Mouse (Mus musculus) cerebellum, adult (tissue): ENCODE results near the gene Aip.
"Not testable (repeated sequence)": the region's sequence is repeated elsewhere in the genome, so short reads cannot be mapped to it uniquely, and the experiment has no call there.

ENCODE experiments used
- ATAC-seq: cut with Nextera tagmentation; 2 replicates; pipeline ENCODE4 v1.9.2; 2017; ENCODE audit warnings: mild to moderate bottlenecking, moderate library complexity, mixed read lengths; ENCODE audit not compliant: insufficient number of reproducible peaks, low FRiP score, low TSS enrichment

Aip gene

DNA sequence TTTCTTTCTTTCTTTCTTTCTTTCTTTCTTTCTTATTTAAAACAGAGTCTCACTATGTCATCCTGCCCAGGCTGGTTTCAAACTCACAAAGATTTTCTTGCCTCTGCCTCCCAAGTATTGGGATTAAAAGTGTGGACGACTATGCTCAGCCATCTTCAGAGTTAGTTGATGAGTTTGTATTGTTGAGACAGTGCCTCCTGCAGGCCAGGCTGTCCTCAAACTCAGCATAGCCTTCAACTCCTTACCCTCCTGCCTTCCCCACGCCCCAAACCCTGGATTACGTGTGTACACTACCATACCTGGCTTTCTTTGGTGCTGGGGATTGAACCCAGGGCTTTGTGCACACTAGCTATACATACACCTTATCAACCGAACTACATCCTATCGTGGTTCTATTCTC is 10.8 kb upstream of the Aip start:
- no peak for ATAC-seq

DNA sequence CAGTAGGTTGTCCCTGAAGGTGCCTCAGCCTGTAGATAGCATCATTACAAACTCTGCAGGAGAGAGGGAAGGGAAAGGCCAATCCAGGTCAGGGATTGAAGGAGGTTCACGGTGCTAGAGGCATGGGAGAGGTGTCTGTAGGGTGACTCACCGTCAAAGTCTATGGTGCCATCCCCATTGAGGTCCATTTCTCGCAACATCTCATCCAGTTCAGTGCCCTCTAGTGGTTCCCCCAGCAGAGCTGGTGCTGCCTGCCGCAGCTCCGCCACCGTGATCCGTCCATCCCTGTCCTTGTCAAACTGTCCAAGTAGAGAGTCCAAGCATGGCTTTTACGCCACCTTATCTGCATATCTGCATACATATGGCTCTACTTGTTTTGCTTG is 10.3 kb upstream of the Aip start:
- ATAC-seq, result 0 out of 2 replicates have a peak, but pooled peaks have one; percentile 56

DNA sequence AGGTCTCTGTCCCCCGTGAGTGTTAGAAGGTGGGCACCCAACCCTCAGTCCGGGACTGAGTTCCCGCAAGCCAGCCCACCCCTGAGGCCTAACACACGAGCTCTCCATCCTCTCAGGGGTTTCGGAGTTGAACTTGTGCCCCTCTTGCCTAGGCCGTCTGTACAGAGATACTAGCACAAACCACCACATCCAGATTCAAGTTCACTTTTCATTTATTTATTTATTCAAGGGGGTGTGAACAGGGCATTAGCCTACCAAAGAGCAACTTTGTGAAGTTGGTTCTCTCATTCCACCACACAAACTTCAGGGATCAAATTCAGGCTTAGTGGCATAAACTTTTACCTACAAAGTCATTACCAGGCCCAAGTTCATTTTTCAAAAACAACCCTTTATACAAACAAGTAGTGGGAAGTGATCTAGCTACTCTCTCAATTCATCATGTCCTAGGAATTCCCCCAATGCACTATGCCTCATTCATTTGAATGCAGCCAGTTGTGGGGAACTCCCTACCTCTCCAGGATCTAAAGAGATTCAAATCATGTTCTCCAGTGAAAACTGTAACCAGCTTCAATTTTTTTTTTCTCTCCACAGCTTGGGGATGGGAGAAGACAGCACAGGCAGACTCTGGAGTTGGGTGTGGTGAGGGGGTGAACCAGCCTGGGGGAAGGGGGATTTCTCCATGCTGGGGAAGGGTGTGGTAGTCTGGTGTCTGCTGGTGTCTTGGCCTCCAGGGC is 9.7 kb upstream of the Aip start:
- ATAC-seq, result not testable (repeated sequence)

DNA sequence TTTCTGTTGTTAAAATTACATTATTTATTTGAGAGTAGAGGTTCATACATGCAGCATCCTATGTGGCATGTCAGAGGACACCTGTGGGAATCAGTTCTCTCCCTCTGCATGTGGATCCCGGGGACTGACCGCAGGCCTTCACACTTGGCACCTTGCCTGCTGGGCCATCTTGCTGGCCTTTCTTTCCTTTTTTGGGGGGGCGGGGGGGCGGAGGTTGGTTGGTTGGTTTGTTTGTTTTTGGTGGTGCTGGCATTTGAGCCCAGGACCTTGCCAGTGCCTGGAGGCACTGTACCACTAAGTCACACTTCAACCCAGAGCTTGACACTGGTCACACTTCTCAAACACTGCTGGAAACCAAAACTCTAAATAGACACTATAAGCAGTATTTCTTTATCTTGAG is 8.7 kb upstream of the Aip start:
- ATAC-seq, result no peak

DNA sequence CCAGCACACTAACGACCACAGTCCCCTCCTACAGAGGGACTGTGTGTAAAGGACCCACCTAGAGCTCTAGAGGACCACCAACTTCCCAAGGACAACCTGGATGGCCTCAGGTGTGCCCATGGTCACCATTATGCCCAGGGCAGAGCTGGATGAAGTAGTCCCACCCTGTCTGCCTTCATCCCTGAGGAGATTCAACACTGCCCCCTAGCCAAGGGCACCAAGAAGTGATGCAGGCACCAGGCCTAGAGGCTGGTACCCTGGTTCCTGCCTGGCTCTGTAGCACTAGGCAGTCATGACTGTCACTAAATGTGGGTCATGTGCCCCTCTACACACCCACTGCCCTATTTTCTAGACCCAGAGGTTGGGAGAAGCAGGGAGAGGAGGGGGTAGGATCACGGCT is 6.1 kb upstream of the Aip start:
- ATAC-seq, result 0 out of 2 replicates have a peak, but pooled peaks have one; percentile 23

DNA sequence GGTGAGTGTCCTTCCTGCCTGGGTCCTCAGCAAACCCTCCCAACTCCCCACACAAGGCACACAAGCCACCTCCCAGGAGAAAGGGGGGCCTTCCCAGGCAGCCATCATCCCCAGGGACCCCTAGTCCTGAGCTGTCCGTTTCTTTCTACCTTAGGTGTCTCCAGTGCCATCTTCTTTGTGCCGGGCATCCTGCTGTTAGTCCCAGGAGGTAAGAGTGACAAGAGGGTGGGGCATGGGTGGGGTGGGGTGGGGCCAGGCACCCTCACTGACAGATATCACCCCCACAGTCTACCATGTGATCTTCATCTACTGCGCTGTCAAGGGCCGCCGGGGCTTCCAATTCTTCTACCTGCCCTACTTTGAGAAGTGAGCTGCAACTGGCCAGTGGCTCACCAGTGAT is 5.4 kb upstream of the Aip start:
- no peak for ATAC-seq

DNA sequence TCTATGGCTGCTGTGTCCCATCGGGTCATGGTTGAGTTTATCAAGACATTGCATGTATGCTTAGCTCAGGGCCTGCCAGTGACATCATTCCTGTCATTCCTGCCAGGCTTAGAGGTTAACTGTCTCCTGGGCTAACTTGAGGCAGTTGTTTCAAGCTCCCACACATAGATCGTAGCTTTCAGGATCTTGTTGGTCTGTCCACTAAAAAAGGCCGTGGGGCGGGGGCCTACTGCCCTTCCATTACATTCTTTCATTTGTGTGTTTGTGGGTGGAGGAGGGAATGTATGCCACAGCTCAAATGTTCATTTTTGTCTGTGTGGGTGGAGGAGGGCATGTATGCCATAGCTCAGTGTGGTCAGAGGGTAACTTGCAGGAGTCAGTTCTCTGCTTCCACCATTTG is 4.4 kb upstream of the Aip start:
- ATAC-seq, result no peak

DNA sequence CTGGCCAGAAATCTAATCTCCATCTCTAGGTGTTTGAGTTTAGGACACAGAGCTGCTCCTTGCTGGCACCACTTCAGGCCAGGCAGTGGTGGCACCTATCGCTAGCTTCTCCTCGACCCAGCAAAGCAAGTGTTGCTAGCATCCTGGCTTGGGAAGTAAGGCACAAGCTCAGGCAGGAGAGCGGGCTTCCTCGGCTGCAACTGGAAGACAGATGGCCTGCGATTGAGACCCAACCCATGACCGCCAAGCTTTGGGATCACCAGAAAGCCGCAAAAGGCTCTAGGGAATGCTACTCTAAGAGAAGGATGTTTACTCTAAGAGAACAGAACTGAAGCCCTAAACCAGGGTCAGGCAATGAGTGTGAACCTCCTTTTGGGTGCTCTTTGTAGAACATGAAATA is 3.8 kb upstream of the Aip start:
- no peak for ATAC-seq

DNA sequence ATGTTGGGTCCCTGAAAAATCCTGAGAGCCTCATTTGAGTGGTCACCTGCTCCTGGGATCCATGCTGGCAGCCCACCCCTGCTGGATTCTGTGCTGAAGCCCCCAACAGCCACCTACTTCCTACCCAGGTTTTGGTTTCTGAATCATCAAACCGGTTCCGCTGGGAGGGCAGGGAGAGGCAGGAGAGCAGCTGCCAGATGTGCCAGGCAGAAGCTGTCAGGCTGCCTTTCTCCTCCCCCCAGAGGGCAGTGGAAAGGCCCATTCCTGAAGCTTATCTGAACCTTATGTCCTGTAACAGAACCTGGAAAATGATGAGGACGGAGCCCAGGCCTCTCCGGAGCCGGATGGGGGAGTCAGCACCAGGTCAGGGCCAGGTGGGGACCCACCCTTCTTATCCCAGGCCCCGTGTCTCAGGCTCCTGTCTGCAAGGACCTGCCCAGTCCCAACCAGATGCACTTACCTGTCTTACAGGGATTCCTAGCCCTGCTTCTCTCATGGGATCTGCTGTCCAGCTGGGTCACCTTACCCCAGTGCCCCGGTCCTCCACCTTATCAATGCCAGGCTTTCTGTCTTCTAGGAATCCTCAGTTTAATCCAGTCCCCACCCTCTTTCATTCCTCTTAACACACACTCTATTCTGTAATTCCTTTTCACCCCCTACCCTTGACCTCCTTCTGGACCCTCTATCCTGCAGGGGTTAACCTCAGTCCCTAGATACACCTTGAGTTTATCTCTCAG is 1.3 kb upstream of the Aip start:
- ATAC-seq, result no peak

DNA sequence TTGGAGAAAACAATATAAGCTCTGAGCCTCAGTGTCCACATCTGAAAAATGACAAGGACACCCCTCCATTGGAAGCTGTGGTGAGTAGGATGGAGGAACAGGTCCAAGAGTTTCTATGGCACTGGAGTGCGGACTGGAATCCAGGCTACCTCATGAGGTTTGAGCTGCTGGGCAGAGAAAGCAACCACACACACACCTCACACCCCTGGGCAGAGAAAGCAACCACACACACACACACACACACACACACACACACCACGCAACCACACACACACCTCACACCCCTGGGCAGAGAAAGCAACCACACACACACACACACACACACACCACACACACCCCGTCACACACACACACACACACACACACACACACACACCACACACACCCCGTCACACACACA is 390 bp downstream of the Aip start:
- ATAC-seq, result not testable (repeated sequence)

DNA sequence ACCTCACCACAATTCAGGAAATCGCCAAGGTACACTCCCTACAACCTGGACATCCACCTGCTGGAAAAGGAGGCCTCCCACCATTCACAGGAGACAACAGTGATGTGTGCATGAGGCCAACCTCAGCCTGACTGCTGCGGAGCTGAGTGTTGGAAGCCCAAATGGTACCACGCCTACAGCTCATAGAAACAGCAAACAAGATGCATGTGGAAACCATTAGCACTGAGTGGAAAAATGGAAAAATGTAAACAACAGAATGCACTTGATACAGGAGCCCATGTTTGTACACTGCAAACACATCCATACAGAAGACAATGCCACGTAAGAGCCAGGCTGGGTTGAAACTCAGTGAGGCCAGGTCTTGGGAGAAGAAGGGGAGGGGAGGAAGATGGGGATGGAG is 1.2 kb downstream of the Aip start:
- no peak for ATAC-seq

DNA sequence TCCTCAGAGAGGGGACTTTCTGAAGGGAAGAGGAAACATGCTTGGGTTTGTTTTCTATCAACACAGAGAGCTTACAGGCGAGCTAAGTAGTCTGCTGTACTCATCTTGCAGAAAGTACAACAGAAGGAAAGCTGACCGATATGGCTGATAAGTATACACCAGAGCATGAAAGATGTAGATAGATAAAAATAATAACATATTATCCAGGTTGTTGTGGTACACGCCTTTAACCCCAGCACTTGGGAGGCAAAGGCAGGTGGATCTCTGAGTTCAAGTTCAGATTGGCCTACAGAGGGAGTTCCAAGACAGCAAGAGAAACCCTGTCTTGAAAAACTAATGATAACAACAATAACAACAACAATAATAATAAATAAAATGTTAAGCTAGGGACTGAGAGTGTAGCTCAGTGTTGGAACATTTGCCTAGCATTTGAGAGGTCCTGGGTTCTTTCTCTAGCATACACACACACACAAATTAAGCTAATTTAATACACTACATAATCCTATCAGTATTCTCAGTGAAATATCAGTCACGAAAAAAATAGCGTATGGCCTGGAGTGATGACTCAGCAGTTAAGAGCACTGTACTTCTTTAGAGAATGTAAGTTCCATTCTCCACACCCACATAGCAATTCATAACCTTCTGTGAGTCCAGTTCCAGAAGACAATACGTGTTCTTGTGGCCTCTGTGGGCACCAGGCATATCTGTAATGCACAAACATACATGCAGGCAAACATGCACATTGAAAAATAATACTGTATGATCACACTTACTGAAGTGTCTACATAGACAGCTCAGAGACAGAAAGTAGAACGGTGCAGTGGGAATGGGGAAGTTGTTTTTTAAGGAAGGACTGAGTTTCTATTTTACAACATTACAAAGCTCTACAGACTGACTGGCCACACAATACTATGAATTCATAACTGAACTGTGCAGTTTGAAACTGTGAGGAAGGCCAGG is 3.0 kb downstream of the Aip start:
- ATAC-seq, result no peak

DNA sequence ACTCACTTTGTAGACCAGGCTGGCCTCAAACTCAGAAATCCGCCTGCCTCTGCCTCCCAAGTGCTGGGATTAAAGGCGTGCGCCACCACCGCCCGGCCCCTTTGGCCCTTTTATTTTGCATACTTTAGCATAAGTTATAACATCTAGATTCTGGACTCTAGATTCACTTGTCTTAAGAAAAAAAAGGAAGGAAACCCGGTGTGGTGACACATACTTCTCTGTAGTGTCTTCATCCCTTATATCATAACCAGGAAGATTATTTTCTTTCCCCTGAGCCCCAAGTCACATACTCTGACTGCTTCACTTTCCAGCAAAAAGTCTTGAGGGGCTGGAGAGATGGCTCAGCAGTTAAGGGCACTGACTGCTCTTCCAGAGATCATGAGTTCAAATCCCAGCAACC is 3.8 kb downstream of the Aip start:
- not testable (repeated sequence) for ATAC-seq

DNA sequence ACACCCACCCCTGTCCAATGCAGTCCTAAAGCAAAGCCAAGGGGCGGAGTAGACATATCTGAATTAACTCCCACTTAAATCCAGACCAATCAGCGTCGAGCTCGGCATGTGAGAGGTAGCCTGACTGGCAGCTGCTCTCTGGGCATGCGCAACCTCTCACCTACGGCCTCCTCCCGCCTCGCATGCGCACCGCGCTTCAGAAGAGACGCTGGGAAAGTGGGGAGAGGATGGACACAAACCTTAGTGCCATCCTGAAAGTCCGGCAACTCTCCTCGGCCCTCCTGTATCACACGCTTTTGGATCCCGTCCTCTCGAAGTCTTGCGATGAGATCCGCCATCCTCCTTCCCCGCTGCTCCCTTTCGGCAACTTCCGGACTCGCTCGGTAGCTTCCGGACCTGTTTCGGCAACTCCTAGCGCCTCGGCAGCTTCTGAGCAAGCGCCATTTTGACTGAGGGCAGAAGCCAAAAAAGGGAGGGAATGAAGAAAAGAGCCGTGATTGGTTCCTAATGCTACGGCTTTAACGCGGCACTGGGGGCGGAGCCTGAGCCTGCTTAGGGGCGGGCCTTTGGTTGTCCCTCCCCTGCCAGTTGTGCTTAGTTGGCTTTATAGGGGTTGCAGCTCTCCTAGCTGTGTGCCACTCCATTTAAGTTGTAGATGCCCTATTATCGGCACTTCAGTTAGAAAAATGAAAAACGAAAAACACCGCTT is 4.4 kb downstream of the Aip start:
- ATAC-seq, result peak; percentile 71

DNA sequence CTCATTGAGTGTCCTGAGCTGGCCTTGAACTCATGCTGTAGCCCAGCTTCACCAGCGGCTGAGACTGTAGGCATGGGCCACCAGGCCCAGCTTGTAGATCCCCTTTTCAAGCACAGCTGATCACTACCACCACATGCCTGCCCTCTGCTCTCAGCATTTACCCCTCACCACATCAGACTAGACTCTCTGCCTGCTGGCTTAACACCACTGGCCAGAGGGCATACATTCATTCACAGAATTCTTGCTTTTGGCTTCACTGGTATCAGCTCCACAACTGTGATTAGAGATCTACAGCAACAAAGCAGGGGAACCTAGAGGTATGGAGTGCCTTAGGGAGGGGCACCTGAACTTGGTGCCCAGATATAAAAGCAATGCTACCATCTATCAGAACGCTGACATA is 5.2 kb downstream of the Aip start:
- no peak for ATAC-seq

DNA sequence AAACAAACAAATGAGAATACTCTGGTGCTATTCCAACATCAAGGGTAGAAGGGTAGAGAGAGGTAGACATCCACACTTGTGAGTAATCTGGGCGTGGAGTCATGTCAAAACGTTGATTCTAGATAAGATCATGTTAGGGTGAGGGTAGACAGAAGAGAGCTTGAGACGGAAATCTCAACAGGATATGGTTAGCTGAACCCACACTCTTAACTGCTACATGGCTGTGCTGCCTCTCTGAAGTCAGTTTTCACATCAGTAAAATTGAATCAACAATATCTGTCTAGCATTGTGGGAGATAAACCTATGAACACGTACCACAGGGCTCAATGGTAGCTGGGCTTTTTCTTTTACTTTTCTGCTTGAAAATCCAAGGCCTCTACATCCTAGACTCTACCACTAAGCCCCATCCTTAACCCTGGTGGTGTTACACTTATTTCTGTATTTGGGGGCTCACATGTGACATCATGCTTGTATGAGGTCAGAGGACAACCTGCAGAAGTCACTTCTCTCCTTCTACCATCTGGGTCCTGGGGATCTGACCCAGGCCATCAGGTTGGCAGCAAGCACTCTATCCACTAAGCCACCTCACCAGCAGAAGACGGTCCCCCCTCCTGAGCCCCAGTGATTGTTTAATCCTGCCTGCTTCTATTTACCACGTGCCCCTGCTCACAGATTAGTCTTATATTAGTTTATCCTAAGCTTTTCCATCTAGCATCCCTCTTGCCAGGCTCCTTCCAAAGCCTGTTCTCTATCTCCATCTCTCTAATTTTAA is 5.8 kb downstream of the Aip start:
- no peak for ATAC-seq

DNA sequence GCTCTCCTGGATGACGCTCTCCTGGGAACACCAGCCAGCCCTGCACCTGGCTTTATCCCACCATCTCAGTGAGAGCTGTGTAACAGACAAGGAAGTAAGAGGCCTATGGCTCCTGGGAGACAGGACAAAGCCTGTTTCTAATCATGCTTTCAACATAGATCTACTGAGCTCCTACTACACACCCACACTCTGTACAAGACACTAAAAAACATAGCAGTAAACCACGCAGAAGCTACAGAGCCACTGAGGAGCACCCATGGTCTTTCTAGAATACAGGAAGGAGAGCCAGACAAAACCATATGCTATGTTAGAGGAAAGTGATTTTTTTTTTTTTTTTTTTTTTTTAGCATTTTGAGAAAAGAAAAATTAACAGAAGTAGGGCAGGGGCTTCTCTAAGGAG is 7.3 kb downstream of the Aip start:
- ATAC-seq, result no peak

DNA sequence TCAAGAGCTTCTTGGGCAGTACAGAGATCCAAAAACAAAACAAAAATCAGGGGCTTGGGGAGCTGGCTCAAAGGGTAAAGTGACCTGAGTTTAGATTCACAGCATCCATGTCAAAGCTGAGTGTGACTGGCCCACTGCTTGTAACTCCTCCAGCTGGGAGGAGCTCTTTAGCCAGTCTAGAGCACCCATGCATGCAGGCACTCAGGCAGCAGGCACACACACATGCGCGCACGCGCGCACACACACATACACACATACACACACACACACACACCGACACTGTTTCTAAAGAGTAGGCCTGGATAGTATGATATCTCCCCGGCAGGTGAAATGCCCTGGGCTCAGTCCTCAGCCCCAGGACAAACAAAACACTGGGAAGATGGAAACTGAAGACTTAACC is 8.7 kb downstream of the Aip start:
- ATAC-seq, result no peak

DNA sequence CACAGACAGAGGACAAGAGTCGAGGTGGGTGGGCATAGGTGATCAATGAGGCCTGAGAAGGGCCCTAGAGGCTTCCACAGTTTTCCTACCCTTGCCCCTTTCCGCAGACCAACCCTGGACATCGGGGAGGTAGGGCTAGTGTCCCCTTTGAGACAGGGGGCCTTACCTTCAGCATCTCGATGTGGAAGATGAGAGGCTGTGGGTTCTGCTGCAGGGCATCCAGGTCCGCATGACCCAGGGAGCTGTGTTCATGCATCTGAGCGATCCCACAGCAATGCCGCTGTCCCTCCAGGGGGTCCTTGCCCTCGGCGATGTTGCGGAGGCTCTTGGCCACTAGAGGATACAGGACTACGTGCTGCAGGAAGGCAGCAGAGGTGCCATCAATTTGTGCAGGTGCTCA is 9.8 kb downstream of the Aip start:
- no peak for ATAC-seq

DNA sequence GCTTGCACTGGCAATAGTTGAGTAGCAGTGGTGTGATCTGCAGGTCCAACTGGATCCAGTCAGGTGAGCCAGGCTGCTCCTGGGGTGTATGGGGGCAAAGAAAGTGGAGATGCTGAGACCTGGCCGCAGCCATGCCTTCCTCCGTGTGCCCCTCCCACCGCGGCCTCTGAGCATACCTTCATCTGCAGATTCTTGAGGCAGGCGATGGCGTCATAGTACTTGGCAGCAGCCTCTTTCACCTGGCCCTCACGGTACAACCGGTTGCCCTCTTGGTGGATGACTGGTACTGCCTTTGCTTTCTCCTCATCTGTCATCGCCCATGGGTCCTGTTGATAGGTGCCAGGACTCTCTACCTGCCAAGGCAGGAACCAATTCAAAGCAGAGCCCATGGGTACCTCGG is 10.5 kb downstream of the Aip start:
- ATAC-seq, result no peak
